Mouse (Mus musculus): ENCODE data around the gene Myo18b. TPM values are rescaled to one million over a fixed set of nuclear protein-coding genes. Genes with fewer than 3 reads are reported as not detected.

Myo18b gene
- polyA plus RNA-seq, 1 experiment: 36.8 TPM

DNA sequence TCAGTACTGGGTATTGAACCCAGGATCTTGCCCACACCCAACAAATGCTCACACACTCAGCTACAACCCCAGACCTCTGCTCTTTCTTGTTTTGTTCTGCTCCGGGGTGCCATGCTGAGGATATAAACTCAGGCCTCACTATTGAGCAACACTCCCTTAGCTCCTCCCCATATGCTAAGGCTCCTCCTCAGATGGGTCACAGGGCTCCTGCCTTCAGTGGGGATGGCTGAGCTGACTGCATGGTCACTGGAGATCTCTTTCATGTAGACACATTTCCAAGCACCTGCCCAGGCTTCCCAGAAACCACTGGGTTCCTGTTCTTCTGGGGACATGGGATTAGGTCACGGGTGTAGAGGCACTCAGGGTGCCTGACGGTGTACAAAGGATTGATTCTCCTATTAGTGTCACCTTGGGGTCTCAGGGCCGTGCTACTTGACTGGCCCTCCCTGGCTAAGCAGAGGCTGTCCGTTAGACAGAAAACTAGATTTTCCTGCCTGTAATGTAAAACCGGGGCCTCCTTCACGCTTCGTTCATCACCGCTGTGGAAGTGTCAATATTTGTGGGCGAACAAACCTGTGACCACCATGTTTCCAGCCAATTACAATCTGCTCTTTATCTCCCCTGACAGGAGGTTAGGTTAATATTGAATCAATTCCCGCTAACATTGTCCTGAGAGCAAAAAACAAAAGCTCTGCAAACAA, 127.0 kb downstream of the Myo18b start:
- no peaks in the 10 kb centered on the region for H3K36me3 ChIP-seq (ENCODE audit: control insufficient read depth, insufficient read depth, low read length)
- H3K4me3 ChIP-seq (ENCODE audit: control insufficient read depth, low read depth, low read length): no peak overlapping the region
- no peak overlapping the region for H3K27ac ChIP-seq (ENCODE audit: control insufficient read depth, insufficient read depth, low read depth, low read length)
- no peaks in the 10 kb centered on the region for H3K27me3 ChIP-seq (ENCODE audit: control insufficient read depth, insufficient read depth, low read length)
- H3K4me1 ChIP-seq (ENCODE audit: control insufficient read depth, insufficient read depth, low read length): 0 out of 2 replicates have a peak, but pooled peaks cover 2% of the 10 kb centered on the region
- no peak for TF ChIP-seq POLR2A (IDR thresholded peaks at IDR 0.05; ENCODE audit: control insufficient read depth, low read depth, low read length)
- no peak for TF ChIP-seq CTCF (IDR thresholded peaks at IDR 0.05; ENCODE audit: control insufficient read depth, insufficient read depth, insufficient replicate concordance, low read depth, low read length)

DNA sequence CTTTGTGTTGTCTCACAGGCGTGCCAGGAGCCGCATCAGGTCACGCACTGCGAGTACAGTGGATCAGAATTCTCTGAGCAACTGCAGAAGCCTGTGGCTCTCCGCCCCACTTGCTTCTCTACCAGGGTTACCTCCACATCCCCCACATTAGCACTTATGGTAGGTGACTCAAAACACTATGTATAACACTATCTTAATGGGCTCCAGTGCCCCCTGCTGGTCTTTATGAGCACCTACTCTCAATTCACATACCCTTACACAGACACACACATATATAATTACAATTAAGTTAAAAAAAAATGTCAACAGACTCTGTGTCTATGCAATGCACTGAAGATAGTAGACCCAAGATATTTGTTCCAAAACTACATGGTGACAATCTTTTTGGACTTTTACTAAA, 127.6 kb downstream of the Myo18b start:
- TF ChIP-seq CTCF (IDR thresholded peaks at IDR 0.05; ENCODE audit: control insufficient read depth, insufficient read depth, insufficient replicate concordance, low read depth, low read length): no peak
- no peak for TF ChIP-seq POLR2A (IDR thresholded peaks at IDR 0.05; ENCODE audit: control insufficient read depth, low read depth, low read length)
- Histone ChIP-seq H3K4me3 (ENCODE audit: control insufficient read depth, low read depth, low read length) (no peak overlapping the region), H3K4me1 (ENCODE audit: control insufficient read depth, insufficient read depth, low read length) (0 out of 2 replicates have a peak, but pooled peaks cover 2% of the 10 kb centered on the region), H3K27ac (ENCODE audit: control insufficient read depth, insufficient read depth, low read depth, low read length) (no peak overlapping the region), H3K27me3 (ENCODE audit: control insufficient read depth, insufficient read depth, low read length) (no peaks in the 10 kb centered on the region), H3K36me3 (ENCODE audit: control insufficient read depth, insufficient read depth, low read length) (no peaks in the 10 kb centered on the region)

DNA sequence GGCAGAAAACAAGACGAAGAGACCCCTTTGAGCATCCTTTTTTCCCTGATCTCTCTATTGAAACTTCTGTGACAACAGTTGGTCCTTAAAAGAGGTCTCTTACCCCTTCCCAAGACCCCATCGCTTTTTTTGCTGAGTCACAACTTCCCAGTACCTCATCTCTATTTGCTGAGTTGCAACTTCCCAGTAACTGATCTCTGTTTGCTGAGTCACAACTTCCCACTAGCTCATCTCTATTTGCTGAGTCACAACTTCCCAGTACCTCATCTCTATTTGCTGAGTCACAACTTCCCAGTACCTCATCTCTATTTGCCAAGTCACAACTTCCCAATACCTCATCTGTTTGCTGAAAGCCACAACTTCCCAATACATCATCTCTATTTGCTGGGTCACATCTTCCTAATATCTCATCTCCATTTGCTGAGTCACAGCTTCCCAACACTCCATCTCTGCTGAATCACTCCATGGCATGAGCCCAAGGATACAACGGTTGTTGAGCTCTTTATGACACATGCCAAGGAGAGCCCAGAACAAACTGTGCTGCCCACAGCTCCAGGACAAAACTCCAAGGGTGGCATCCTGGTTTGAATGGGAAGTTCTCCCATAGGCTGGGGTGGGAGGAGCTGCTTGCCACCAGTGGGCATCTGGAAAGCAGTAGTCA, 134.6 kb downstream of the Myo18b start:
- Histone ChIP-seq H3K27me3 (ENCODE audit: control insufficient read depth, insufficient read depth, low read length) (no peaks in the 10 kb centered on the region), H3K4me3 (ENCODE audit: control insufficient read depth, low read depth, low read length) (no peak overlapping the region), H3K4me1 (ENCODE audit: control insufficient read depth, insufficient read depth, low read length) (no peaks in the 10 kb centered on the region), H3K27ac (ENCODE audit: control insufficient read depth, insufficient read depth, low read depth, low read length) (no peak overlapping the region), H3K36me3 (ENCODE audit: control insufficient read depth, insufficient read depth, low read length) (no peaks in the 10 kb centered on the region)
- TF ChIP-seq CTCF (IDR thresholded peaks at IDR 0.05; ENCODE audit: control insufficient read depth, insufficient read depth, insufficient replicate concordance, low read depth, low read length) (no peak), POLR2A (IDR thresholded peaks at IDR 0.05; ENCODE audit: control insufficient read depth, low read depth, low read length) (no peak)

DNA sequence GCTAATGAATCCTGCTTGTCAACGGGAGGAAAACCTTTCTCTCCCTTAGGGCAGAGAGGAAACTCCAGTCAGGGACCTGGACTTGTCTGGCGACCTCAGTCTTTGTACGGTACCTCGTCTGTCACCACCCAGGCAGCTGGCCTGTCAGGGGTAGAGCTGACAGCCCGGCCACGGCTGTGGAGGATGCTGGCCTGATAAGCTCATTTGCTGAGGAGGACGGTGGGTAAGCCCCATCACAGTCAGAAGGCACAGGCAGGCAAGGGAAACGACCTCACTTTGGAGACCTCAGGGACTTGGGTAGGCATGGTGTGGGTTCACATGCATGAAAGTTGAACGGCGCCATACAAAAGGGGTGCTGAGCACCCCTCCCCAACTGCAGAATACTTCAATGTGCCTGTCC, 140.6 kb downstream of the Myo18b start:
- Histone ChIP-seq H3K4me1 (ENCODE audit: control insufficient read depth, insufficient read depth, low read length) (no peaks in the 10 kb centered on the region), H3K27ac (ENCODE audit: control insufficient read depth, insufficient read depth, low read depth, low read length) (no peak overlapping the region), H3K36me3 (ENCODE audit: control insufficient read depth, insufficient read depth, low read length) (no peaks in the 10 kb centered on the region), H3K27me3 (ENCODE audit: control insufficient read depth, insufficient read depth, low read length) (no peaks in the 10 kb centered on the region), H3K4me3 (ENCODE audit: control insufficient read depth, low read depth, low read length) (no peak overlapping the region)
- TF ChIP-seq CTCF (IDR thresholded peaks at IDR 0.05; ENCODE audit: control insufficient read depth, insufficient read depth, insufficient replicate concordance, low read depth, low read length): no peak
- no peak for TF ChIP-seq POLR2A (IDR thresholded peaks at IDR 0.05; ENCODE audit: control insufficient read depth, low read depth, low read length)

DNA sequence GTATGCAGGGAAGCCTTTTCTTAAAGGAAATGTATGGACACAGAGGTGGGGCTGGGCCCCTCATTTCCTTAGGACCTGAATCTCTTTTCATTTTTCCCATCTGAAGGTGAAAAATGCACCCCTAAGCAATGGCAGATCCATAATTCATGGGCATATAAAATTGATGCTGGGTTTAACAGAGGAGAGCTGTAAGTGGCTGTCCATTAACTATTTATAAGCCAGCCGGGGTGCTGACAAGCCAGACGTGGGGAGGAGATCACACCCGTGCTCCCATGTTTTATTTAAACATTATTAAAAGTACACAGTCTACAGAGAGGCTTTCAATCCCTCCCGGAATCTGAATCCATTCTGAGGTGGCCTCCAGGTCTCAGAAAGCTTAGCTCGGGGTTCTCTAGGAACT, 146.5 kb downstream of the Myo18b start:
- Histone ChIP-seq H3K27me3 (ENCODE audit: control insufficient read depth, insufficient read depth, low read length) (no peaks in the 10 kb centered on the region), H3K27ac (ENCODE audit: control insufficient read depth, insufficient read depth, low read depth, low read length) (no peak overlapping the region), H3K36me3 (ENCODE audit: control insufficient read depth, insufficient read depth, low read length) (no peaks in the 10 kb centered on the region), H3K4me3 (ENCODE audit: control insufficient read depth, low read depth, low read length) (no peak overlapping the region), H3K4me1 (ENCODE audit: control insufficient read depth, insufficient read depth, low read length) (no peaks in the 10 kb centered on the region)
- TF ChIP-seq CTCF (IDR thresholded peaks at IDR 0.05; ENCODE audit: control insufficient read depth, insufficient read depth, insufficient replicate concordance, low read depth, low read length) (no peak), POLR2A (IDR thresholded peaks at IDR 0.05; ENCODE audit: control insufficient read depth, low read depth, low read length) (no peak)

DNA sequence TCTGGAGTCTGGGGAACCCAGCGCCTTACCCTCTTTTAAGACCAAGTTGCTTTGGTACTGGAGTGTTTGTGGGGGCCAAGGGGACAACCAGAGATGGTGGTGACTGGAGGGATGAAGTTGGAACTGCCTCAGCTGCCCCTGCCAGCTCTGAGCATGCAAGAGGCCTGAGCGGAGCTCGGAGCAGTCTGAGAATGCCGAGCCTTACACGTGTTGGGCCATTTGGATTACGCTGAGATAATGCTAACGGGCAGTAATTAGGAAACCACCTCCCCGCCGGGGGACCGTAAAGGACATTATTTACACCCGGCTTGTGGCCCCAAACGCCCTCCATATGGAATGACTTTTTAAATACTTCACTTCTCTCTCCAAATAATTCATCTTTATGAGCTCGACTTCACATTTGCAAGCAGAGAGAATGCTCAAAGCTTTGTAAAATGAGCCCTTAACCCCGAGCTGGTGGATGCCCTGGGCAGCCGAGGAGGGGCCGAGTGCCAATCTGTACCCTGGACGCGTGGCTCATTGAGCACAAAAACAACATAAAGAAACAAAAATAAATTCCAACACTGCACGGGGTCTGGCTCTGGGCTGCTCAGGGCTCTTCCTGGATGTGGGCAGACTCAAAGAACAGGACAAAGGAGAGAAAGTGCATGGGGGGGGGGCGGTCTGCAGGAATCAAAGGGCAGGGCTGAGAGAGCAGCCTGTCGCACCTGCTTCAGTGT, 148.0 kb downstream of the Myo18b start:
- Histone ChIP-seq H3K27ac (ENCODE audit: control insufficient read depth, insufficient read depth, low read depth, low read length) (no peak overlapping the region), H3K4me1 (ENCODE audit: control insufficient read depth, insufficient read depth, low read length) (no peaks in the 10 kb centered on the region), H3K36me3 (ENCODE audit: control insufficient read depth, insufficient read depth, low read length) (no peaks in the 10 kb centered on the region), H3K4me3 (ENCODE audit: control insufficient read depth, low read depth, low read length) (no peak overlapping the region), H3K27me3 (ENCODE audit: control insufficient read depth, insufficient read depth, low read length) (no peaks in the 10 kb centered on the region)
- TF ChIP-seq CTCF (IDR thresholded peaks at IDR 0.05; ENCODE audit: control insufficient read depth, insufficient read depth, insufficient replicate concordance, low read depth, low read length): no peak
- TF ChIP-seq POLR2A (IDR thresholded peaks at IDR 0.05; ENCODE audit: control insufficient read depth, low read depth, low read length): no peak

- TF ChIP-seq POLR2A (IDR thresholded peaks at IDR 0.05; ENCODE audit: control insufficient read depth, low read depth, low read length) (no peak), CTCF (IDR thresholded peaks at IDR 0.05; ENCODE audit: control insufficient read depth, insufficient read depth, insufficient replicate concordance, low read depth, low read length) (no peak)
- H3K27me3 ChIP-seq (ENCODE audit: control insufficient read depth, insufficient read depth, low read length): no peaks in the 10 kb centered on the region
These were observed 148.7 kb downstream of the Myo18b start for GRCm38 (mm10) chr5:112747306-112747930.

More at GRCm38 (mm10) chr5:112747306-112747930, 148.7 kb downstream of the Myo18b start:
- H3K4me1 ChIP-seq (ENCODE audit: control insufficient read depth, insufficient read depth, low read length): no peaks in the 10 kb centered on the region
- H3K36me3 ChIP-seq (ENCODE audit: control insufficient read depth, insufficient read depth, low read length): no peaks in the 10 kb centered on the region
- no peak overlapping the region for H3K27ac ChIP-seq (ENCODE audit: control insufficient read depth, insufficient read depth, low read depth, low read length)
- no peak overlapping the region for H3K4me3 ChIP-seq (ENCODE audit: control insufficient read depth, low read depth, low read length)
